Mouse (Mus musculus) liver, embryonic 11.5 days (tissue): ENCODE measurements around the gene Vcp. TPM values are rescaled to one million over a fixed set of nuclear protein-coding genes. Genes with fewer than 3 reads are reported as not detected.
"Not testable (repeated sequence)": the region's sequence is repeated elsewhere in the genome, so short reads cannot be mapped to it uniquely, and the experiment has no call there.

Experiments used
- ATAC-seq: fragments of 200-750 bp; cut with Nextera tagmentation; replicated peaks from 2 replicates; pipeline ENCODE4 v1.8.0; 2017; ENCODE audit warnings: moderate number of reproducible peaks, mild to moderate bottlenecking, moderate TSS enrichment, moderate library complexity; ENCODE audit not compliant: low FRiP score
- DNase-seq: peaks from one replicate; pipeline ENCODE4 v3.0.0-alpha.2; 2017; ENCODE audit warnings: low spot score
- H3K27ac ChIP-seq: fragments of 300-500 bp; sonication (generic); 2 replicates; pipeline ENCODE4 v1.5.1; 2014; ENCODE audit warnings: mild to moderate bottlenecking, low read depth, low read length, control low read depth
- H3K27me3 ChIP-seq: fragments of 300-500 bp; sonication (generic); replicated peaks from 2 replicates; pipeline ENCODE4 v1.6.1; 2014; ENCODE audit warnings: low read length, mixed read lengths; ENCODE audit not compliant: control insufficient read depth, insufficient read depth
- H3K36me3 ChIP-seq: fragments of 300-500 bp; sonication (generic); 2 replicates; pipeline ENCODE4 v1.6.1; 2014; ENCODE audit warnings: mild to moderate bottlenecking, low read length, moderate library complexity, mixed read lengths; ENCODE audit not compliant: control insufficient read depth, insufficient read depth
- H3K4me1 ChIP-seq: fragments of 300-500 bp; sonication (generic); replicated peaks from 2 replicates; pipeline ENCODE4 v1.6.1; 2014; ENCODE audit warnings: low read length, mixed read lengths; ENCODE audit not compliant: control insufficient read depth, insufficient read depth
- H3K4me2 ChIP-seq: fragments of 300-500 bp; sonication (generic); 2 replicates; pipeline ENCODE4 v1.6.1; 2014; ENCODE audit warnings: mild to moderate bottlenecking, control low read depth, moderate library complexity
- H3K4me3 ChIP-seq: fragments of 300-500 bp; sonication (generic); 2 replicates; pipeline ENCODE4 v1.5.1; 2014; ENCODE audit warnings: low read depth, low read length, control low read depth
- H3K9ac ChIP-seq: fragments of 300-500 bp; sonication (generic); 2 replicates; pipeline ENCODE4 v1.6.1; 2014; ENCODE audit warnings: low read depth, low read length, control low read depth
- H3K9me3 ChIP-seq: fragments of 300-500 bp; sonication (generic); 2 replicates; pipeline ENCODE4 v1.6.1; 2016; ENCODE audit warnings: low read length, inconsistent platforms, mixed read lengths; ENCODE audit not compliant: control insufficient read depth
- whole genome bisulfite sequencing: fragments of 180-500 bp; shearing (Covaris S2); extraction: QIAGEN DNeasy Blood & Tissue Kit; methylation state at CpG from one replicate; pipeline ENCODE4 v1.1.7; 2014; 5-methylcytosine and 5-hydroxymethylcytosine counted together
- polyA plus RNA-seq: library from polyadenylated mRNA; unstranded; fragments of >200 nt; fragmentation: Nextera tagmentation; extraction: Ambion mirVana; gene quantifications from 2 replicates; pipeline ENCODE4 v1.2.1, GENCODE M21; 2014

Vcp gene
- polyA plus RNA-seq, 1 experiment from 2014 or later = 452 TPM

DNA sequence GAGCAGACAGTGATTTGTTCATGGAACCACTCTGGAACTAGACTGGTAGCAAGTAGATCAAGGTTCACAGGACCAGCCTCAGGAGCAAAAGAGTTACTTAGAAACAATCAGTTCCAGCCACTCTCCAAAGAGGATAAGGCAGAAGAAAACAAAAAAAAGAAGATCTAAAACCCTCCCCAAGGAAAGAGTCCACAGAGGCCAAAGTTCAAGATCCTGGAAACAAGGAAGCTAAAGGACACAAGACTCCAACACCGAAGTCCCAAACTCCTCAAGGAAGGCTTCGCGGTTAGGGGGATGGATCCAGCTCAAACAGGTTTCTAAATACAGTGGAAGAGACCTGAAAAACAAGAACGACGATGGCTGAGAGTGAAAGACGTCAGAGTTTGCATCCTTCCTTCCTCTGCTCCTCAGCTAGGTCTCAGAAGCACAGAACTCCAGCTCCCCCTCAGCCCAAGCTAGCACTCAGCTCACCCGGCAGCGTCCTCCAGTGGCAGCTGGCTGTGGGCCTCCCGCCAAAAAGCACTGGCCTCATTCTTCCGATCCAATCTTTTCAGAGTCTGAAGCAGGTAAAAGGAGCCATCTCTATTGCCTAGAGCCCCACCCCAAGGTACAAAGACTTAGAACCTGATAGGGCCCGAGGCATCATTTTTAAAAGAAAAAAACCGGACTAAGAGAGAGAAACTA, 2.6 kb upstream of the Vcp start:
- peaks cover 11% of the 10 kb centered on the region for H3K4me1 ChIP-seq
- peaks cover 3% of the 10 kb centered on the region; the same call in 1 of the 2 replicates for H3K36me3 ChIP-seq
- H3K9ac ChIP-seq = no peak overlapping the region
- WGBS = 81% methylated on average over 12 of the region's 12 CpGs
- no peaks in the 10 kb centered on the region for H3K27me3 ChIP-seq
- H3K4me2 ChIP-seq = no peak overlapping the region
- no peak overlapping the region for H3K4me3 ChIP-seq
- ATAC-seq (no peak), DNase-seq (no peak)
- H3K9me3 ChIP-seq = no peaks in the 10 kb centered on the region
- H3K27ac ChIP-seq = no peak overlapping the region

DNA sequence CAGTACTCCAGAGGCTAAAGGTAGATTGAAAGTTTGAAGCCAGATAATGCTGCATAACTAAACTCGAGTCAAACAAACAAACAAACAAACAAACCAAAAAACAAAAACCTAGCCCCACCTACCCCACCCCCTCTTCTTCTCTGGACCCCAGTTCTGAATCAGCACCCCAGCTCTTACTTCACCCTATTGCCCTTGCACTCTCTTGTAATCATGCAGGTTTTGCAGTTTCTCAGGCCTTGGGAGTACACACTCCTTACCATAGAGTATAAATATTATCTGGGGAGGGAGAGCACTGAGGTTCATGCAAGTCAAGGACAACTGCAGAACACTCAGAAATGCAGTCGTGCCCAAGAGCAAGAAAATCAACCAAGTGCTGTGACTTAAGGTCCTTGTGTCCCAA, 965 bp upstream of the Vcp start:
- no peaks in the 10 kb centered on the region for H3K9me3 ChIP-seq
- H3K27ac ChIP-seq = no peak overlapping the region; the same call in 1 of the 2 replicates
- no peak overlapping the region for H3K9ac ChIP-seq
- H3K4me3 ChIP-seq = no peak overlapping the region
- H3K36me3 ChIP-seq = no peaks in the 10 kb centered on the region; the same call in 1 of the 2 replicates
- 79% methylated on average over 2 of the region's 2 CpGs for WGBS
- no peak overlapping the region for H3K4me2 ChIP-seq
- ATAC-seq = no peak
- DNase-seq = no peak
- no peaks in the 10 kb centered on the region for H3K27me3 ChIP-seq
- peaks cover 12% of the 10 kb centered on the region for H3K4me1 ChIP-seq

DNA sequence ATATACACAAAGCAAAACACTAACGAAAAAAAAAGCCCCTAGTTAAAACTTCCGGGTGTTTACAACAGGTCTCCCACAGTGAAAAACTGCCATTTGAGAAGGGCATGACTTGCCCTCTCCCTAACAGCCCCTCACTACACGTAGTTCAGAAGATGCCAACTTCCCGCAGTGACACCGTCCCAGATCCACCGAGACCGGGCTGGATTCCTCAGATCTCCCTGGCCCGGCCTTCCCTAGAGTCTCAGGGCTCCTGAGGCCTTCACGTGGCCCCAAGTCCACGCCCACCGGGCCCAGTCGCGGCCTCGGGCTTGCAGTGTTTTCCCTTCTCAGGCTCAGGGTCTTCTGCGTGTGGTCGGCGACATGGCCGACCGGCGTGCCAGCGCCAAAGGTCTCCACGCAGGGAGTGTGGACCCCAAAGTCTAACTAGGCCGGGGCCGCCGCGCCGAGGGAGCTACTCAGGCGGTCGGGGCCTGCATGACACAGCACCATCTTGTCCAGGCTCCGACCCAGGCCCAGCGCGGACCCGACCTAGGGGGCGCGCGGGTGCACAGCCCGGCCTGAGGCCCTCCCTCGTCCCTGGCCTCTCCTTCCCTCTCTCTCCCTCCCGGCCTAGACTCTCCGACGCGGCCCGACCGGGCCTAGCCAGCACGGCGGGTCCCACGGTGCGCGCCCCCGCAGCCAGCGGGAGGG, 711 bp downstream of the Vcp start:
- ATAC-seq (peak; percentile 70), DNase-seq (peak; percentile 89)
- no peaks in the 10 kb centered on the region for H3K9me3 ChIP-seq
- WGBS = under 1% methylated on average over 44 of the region's 51 CpGs
- peak overlapping the region; percentile 96 for H3K4me2 ChIP-seq
- peaks cover 12% of the 10 kb centered on the region for H3K4me1 ChIP-seq
- peak overlapping the region; percentile 96 for H3K27ac ChIP-seq
- H3K27me3 ChIP-seq = no peaks in the 10 kb centered on the region
- H3K9ac ChIP-seq = peak overlapping the region; percentile 97
- peaks cover 8% of the 10 kb centered on the region for H3K36me3 ChIP-seq
- peak overlapping the region; percentile 97 for H3K4me3 ChIP-seq

DNA sequence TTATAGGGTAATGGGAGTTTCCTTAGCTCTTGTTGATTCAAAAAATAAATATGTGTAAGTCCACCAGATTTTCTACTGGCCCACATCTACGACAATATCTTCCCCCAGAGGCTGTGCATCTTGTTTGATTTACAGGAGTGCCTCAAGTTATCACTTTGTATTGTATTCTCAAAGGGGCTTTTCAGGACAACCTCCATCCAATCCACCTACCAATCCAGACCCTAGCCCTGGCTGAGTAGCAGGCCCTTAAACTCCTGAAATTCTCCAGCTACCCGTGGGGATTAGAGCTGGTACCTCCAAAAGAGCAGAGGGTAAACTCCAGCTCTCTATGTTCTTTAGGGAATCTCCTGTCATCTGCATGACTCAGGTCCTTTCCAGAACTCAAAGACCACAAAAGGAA, 2.3 kb downstream of the Vcp start:
- Histone ChIP-seq H3K9ac (no peak overlapping the region), H3K4me3 (peak overlapping the region; percentile 97; the same call in 1 of the 2 replicates), H3K27me3 (no peaks in the 10 kb centered on the region), H3K4me2 (peak overlapping the region; percentile 96), H3K4me1 (peaks cover 12% of the 10 kb centered on the region), H3K9me3 (no peaks in the 10 kb centered on the region), H3K36me3 (peaks cover 16% of the 10 kb centered on the region), H3K27ac (no peak overlapping the region)
- ATAC-seq = no peak
- no peak for DNase-seq
- 72% methylated on average over 2 of the region's 2 CpGs for WGBS

DNA sequence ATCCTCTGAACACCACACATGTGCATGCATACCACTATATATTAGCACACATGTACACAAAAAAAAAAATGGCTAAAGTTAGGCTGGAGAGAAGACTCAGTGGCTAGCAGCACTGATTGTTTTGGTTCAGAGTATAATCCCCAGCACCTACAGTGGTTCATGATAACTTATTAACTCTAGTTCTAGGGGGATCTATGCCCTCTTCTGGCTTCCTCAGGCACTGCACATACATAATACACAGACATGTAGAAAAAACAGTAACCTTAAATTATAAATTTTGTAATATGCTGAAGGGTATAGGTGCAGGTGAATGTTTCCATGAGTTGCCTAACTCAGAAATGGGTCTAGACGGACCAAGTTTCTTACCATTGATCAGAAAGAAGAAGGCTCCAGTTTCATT, 12.0 kb downstream of the Vcp start:
- Histone ChIP-seq H3K4me2 (no peak overlapping the region), H3K4me3 (no peak overlapping the region), H3K4me1 (no peaks in the 10 kb centered on the region), H3K36me3 (peaks cover 73% of the 10 kb centered on the region), H3K27me3 (no peaks in the 10 kb centered on the region), H3K9me3 (no peaks in the 10 kb centered on the region), H3K9ac (no peak overlapping the region), H3K27ac (no peak overlapping the region)
- DNase-seq = no peak
- ATAC-seq = no peak
- 78% methylated on average over 1 of the region's 1 CpGs for WGBS

DNA sequence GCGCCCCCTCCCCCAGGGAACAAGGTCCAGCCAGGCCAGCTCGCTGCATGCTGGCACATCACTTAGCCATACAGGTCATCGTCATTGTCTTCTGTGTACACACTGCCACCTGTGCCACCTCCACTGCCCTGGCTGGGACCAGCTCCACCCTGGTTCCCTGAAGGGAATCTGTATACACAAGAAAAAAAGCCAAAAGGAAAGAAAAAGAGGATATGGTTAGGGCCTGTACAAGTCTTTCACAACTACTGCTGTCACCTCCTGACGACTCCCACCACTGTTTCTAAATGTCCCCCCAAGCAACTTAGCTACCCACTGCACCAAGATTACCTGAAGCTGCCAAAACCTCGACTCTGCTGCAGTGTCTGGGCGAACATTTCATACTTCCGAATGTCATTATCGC, 19.8 kb downstream of the Vcp start:
- not testable (repeated sequence) for H3K4me2 ChIP-seq, H3K27ac ChIP-seq, H3K4me1 ChIP-seq, H3K4me3 ChIP-seq, ATAC-seq, H3K27me3 ChIP-seq, DNase-seq, H3K9ac ChIP-seq, H3K9me3 ChIP-seq
- peaks cover 35% of the 10 kb centered on the region for H3K36me3 ChIP-seq
- WGBS = 90% methylated on average over 7 of the region's 8 CpGs

DNA sequence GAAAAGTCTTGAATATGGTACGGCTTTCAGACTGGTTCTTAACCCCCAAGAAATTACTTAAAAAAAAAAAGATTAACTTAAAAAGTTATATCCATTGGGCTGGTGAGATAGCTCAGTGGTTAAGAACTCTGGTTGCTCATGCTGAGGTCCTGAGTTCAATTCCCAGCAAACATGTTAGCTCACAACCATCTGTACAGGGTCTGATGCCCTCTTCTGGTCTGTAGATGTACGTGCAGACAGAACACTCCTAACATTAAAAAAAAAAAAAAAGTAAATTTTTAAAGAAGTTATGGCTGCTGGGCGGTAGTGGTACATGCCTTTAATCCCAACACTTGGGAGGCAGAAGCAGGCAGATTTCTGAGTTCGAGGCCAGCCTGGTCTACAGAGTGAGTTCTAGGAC, 22.2 kb downstream of the Vcp start:
- Histone ChIP-seq H3K9ac (no peak overlapping the region), H3K9me3 (no peaks in the 10 kb centered on the region), H3K4me2 (no peak overlapping the region), H3K27me3 (no peaks in the 10 kb centered on the region), H3K27ac (no peak overlapping the region), H3K4me3 (no peak overlapping the region), H3K36me3 (peaks cover 21% of the 10 kb centered on the region; the same call in 1 of the 2 replicates), H3K4me1 (no peaks in the 10 kb centered on the region)
- WGBS = 85% methylated on average over 4 of the region's 4 CpGs
- ATAC-seq (no peak), DNase-seq (no peak)

DNA sequence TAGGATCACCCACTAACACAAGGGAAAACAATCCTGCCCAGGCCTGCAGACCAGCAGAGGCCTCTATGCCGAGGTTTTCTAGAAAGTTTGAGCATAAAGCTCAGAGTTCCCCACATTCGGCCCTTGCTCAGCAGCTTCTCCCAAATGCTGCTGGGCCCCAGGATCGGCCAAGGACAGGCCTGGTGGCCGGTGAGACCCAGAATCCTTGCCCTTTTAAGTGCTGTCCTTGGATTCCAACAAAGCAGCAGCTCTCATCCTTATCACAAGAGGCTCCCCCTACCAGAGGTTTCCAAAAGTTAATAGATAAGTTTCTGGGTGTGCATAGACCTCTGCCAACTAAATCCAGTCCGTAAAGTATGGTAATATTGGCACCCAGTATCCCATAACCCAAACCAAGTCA, 26.4 kb downstream of the Vcp start:
- Histone ChIP-seq H3K4me2 (no peak overlapping the region), H3K4me3 (no peak overlapping the region), H3K4me1 (no peaks in the 10 kb centered on the region), H3K27ac (no peak overlapping the region; the same call in 1 of the 2 replicates), H3K9me3 (no peaks in the 10 kb centered on the region), H3K9ac (no peak overlapping the region), H3K27me3 (no peaks in the 10 kb centered on the region), H3K36me3 (peaks cover 3% of the 10 kb centered on the region; the same call in 1 of the 2 replicates)
- 74% methylated on average over 5 of the region's 5 CpGs for WGBS
- no peak for DNase-seq
- no peak for ATAC-seq

DNA sequence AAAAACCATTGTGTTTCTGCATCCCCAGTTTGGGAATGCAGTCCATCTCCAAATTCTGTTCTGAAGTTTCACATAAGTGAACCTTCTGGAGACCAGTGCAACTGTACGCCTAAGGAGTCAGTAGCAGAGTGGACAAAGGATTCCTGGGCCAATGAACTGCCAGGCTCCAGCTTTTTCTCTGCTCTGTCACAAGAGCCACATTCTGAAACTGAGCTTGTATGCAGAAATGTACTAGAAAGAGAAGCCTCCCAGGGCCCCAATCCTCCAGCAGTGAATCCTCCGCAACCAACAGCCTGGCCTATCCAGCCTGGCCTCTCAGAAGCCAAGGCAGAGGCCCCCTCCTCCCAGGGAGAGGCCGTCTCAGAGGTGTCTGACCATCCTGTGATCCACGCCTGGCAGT, 27.4 kb downstream of the Vcp start:
- H3K4me1 ChIP-seq = no peaks in the 10 kb centered on the region
- H3K4me2 ChIP-seq = no peak overlapping the region
- no peak overlapping the region for H3K9ac ChIP-seq
- no peak overlapping the region for H3K27ac ChIP-seq
- H3K4me3 ChIP-seq = no peak overlapping the region
- no peaks in the 10 kb centered on the region for H3K27me3 ChIP-seq
- DNase-seq (no peak), ATAC-seq (no peak)
- 79% methylated on average over 4 of the region's 4 CpGs for WGBS
- no peaks in the 10 kb centered on the region; the same call in 1 of the 2 replicates for H3K36me3 ChIP-seq
- no peaks in the 10 kb centered on the region for H3K9me3 ChIP-seq
